Mouse (Mus musculus) adipose tissue, adult 10 weeks (tissue): ENCODE measurements around the gene Tex36. TPM values are rescaled to one million over a fixed set of nuclear protein-coding genes. Genes with fewer than 3 reads are reported as not detected.

Experiments used
- polyA plus RNA-seq: library from polyadenylated mRNA; stranded (reverse); fragments of 350-450 nt; fragmentation: Illumina TruSeq; extraction: RNeasy Lipid Tissue Mini Kit (QIAGEN cat#74804); gene quantifications from one replicate; pipeline ENCODE4 v1.2.3, GENCODE M21; 2014; ENCODE audit warnings: low read depth, low replicate concordance

Tex36 gene
- 3.3 TPM for polyA plus RNA-seq

GRCm38 (mm10) chr7:133602058-133602457 is at the start of gene Tex36:
TSS of gene Tex36 (minus strand) at chr7:133602158.

GRCm38 (mm10) chr7:133637361-133638305 is 35.7 kb upstream of the Tex36 start, which contains the start of gene Edrf1:
TSS of gene Edrf1 (plus strand) at chr7:133637543.

Other genes with a start within 250 kb of the Tex36 start
- gene Edrf1, start 35.4 kb upstream of the Tex36 start, polyA plus RNA-seq = 18.5 TPM
- not detected for gene Mmp21, start 77.9 kb upstream of the Tex36 start, polyA plus RNA-seq
- 69.5 TPM for gene Bccip, start 107.2 kb upstream of the Tex36 start, polyA plus RNA-seq
- gene Uros, start 107.9 kb upstream of the Tex36 start, polyA plus RNA-seq = 23.1 TPM
- gene Fank1, start 174.7 kb upstream of the Tex36 start, polyA plus RNA-seq = 6.9 TPM
- gene Dhx32, start 180.6 kb upstream of the Tex36 start, polyA plus RNA-seq = 38.3 TPM